Mouse (Mus musculus) stomach, postnatal 0 days (tissue): ENCODE results near the gene Slc16a10.

Experiments
- CTCF ChIP-seq: IDR thresholded peaks from 2 replicates; pipeline ENCODE4 v1.5.1; 2016; ENCODE audit warnings: antibody characterized with exemption, low read depth, mild to moderate bottlenecking, moderate library complexity
- EP300 ChIP-seq: optimal IDR thresholded peaks from 2 replicates; pipeline ENCODE3; 2016; ENCODE audit warnings: antibody characterized with exemption

DNA sequence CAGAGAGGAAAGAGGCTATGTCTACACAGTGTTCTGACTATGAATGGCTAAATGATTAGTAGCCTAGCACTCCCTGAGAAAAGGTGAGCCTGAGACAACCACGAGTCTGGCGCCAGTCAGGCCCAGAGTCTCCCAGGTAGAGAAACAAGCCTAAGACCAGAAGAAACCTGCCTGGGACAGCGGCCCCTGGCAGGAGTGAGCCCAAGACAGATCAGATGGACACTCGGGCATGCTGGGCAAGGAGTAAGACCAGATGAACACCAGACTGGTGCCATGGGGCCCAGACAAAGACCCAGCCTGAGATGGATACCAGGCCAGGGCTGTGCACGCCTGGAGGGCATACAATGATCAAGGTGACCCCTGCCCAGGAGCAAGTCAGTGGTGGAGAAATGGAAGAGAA, 32.5 kb downstream of the Slc16a10 start:
- TF ChIP-seq CTCF (no peak), EP300 (no peak)
